In genomic region chr1:86053198-86053921, GRCm38 (mm10) we compare ENCODE assay signal across 9 mouse cellular contexts. TPM values are rescaled to one million over a fixed set of nuclear protein-coding genes. Genes with fewer than 3 reads are reported as not detected.
DNase-seq lines count a peak whose midpoint lies in the region; ATAC-seq lines count a peak whose summit lies in the region.
"Had no signal": no experiment of that assay in that cellular context is flagged by ENCODE, and none has a peak within 500 bp of the region (broad histone marks: within the 10 kb centered on the region; RNA-seq: fewer than 3 reads in every experiment).

No protein-coding gene starts in this region.

- ATAC-seq in megakaryocyte, adult 5-6 weeks (ENCODE audit: poor library complexity, severe bottlenecking) = no peak

- DNase-seq in kidney, adult 11 months = peak; percentile 33
- DNase-seq in kidney, postnatal 25 days = no peak
- peak; percentile 67 for DNase-seq in brain, adult 2 months (ENCODE audit: low read depth, low spot score)
- DNase-seq in frontal cortex, postnatal 10 days (ENCODE audit: low spot score in 2 of 2) = peak; percentile 77 to 80
- peak; percentile 49 for DNase-seq in layer of hippocampus, adult 9-10 months (ENCODE audit: low spot score)
- DNase-seq in right cerebral cortex, postnatal 10 days (ENCODE audit: low spot score in 2 of 2) = peak; percentile 91
- DNase-seq in embryo, embryonic 11 days = no peak

RNA-seq across cellular contexts. Expression of gene 2810459M11Rik, which starts 7.7 kb away (rescaled TPM):
- total RNA-seq in megakaryocyte, adult 5-6 weeks (2015) = not detected in 2 replicates
- total RNA-seq in megakaryocyte, adult 5-6 weeks (2017) = not detected in 2 replicates

RNA-seq across cellular contexts. Expression of gene Psmd1, which starts 10.8 kb away (rescaled TPM):
- 58.4 and 59.6 TPM in 2 replicates for total RNA-seq in megakaryocyte, adult 5-6 weeks (2015)
- total RNA-seq in megakaryocyte, adult 5-6 weeks (2017) = 89.5 and 91.9 TPM in 2 replicates

RNA-seq across cellular contexts. Expression of gene Spata3, which starts 36.7 kb away (rescaled TPM):
- not detected in 2 replicates for total RNA-seq in megakaryocyte, adult 5-6 weeks (2015)
- not detected in 2 replicates for total RNA-seq in megakaryocyte, adult 5-6 weeks (2017)
- total RNA-seq: G1E had no signal

RNA-seq across cellular contexts. Expression of gene Htr2b, which starts 58.4 kb away (rescaled TPM):
- not detected in 2 replicates for total RNA-seq in megakaryocyte, adult 5-6 weeks (2015)
- not detected in 2 replicates for total RNA-seq in megakaryocyte, adult 5-6 weeks (2017)

Comparison
In these comparisons a context has a peak if more than half of its experiments do, and no peak if none do; other contexts are left out.
1. DNase-seq: peak in kidney, adult 11 months (single experiment), brain, adult 2 months (single experiment), frontal cortex, postnatal 10 days (2 of 2), layer of hippocampus, adult 9-10 months (single experiment) and right cerebral cortex, postnatal 10 days (2 of 2); none in kidney, postnatal 25 days (0 of 2) and embryo, embryonic 11 days (single experiment).